Mouse (Mus musculus): ENCODE results near the gene Tnni2.

- no peak for TF ChIP-seq CTCF (IDR thresholded peaks at IDR 0.05; ENCODE audit: low read depth)
- no peak for TF ChIP-seq EP300 (IDR thresholded peaks at IDR 0.05; ENCODE audit: low read depth)
These were observed 13.6 kb downstream of the Tnni2 start for GRCm38 (mm10) chr7:142455251-142455650.

All from liver, embryonic 14.5 days (tissue).